Mouse (Mus musculus) splenic B cell, adult 2 months (primary cell): Measurements from ENCODE around the gene Gm49416.

Source experiments
- DNase-seq: peaks from one replicate; pipeline ENCODE4 v3.0.0-alpha.2; 2011; ENCODE audit warnings: low read depth, low spot score
- H3K27me3 ChIP-seq: 2 replicates; pipeline ENCODE4 v1.6.1; 2012; ENCODE audit warnings: mild to moderate bottlenecking, low read length, moderate library complexity, mixed read lengths; ENCODE audit not compliant: control insufficient read depth, poor library complexity, insufficient read depth, severe bottlenecking
- H3K36me3 ChIP-seq: 2 replicates; pipeline ENCODE4 v1.6.1; 2012; ENCODE audit warnings: mild to moderate bottlenecking, low read length, moderate library complexity, mixed read lengths; ENCODE audit not compliant: control insufficient read depth, poor library complexity, insufficient read depth, severe bottlenecking

Gm49416 gene

DNA sequence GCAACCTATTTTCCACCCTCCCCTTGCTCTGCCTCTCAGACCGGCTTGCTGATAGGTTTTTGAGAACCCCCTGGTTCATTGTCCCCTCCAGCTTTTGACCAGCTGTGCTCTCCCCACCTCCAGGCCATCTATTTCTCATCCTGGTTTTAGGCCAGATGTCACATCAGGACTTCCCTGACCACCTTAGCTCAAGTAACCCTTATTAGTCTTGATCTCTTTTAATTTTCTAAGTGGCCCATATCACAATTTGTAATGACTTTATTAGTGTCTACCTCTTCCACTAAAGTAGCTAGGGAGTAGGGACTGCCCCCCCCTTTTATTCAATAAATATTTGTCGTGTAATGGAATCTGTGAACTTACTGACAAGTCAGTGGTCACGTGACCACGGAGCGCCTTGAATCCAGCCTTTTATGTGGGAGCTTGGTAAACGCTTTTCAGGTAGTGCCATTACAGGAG, 32.1 kb downstream of the Gm49416 start:
- Histone ChIP-seq H3K27me3 (no peaks in the 10 kb centered on the region), H3K36me3 (peaks cover 3% of the 10 kb centered on the region)
- DNase-seq: peak; percentile 51

DNA sequence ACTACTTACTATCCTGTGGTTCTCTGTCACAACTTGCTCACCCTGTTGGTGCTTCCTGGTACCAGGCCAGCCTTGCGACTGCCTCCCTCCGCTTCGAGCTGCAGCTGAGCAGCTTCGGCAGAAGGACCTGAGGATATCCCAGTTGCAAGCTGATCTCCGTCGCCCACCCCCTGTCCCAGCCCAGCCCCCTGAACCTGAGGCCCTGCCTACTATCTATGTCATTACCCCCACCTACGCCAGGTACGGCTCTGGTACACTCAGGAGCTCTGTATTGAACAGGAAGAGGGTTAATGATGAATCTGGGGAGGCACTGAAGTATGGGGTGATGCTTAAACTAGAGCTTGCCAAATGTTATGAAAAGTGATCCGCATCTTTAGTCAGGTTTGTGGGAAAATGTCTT, 33.0 kb downstream of the Gm49416 start:
- peaks cover 1% of the 10 kb centered on the region for H3K36me3 ChIP-seq
- no peaks in the 10 kb centered on the region for H3K27me3 ChIP-seq
- no peak for DNase-seq

DNA sequence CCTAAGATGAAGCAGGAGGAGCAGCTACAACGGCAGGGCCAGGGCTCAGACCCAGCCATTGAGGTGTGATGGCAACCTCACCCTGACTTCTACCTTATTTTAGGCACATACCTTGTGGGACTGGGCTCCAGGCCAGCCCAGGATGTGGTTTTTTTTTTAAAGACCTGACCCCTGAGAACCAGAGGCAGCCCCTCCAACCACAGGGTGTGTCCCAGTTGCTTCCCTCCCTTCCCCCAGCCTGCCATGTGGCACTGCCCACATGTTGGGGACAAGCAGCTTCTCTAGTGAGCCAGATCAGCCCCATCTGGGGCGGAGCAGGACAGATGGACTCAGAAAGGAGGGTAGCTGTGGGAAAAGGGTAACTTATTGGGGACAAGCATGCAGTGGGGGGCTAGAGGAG, 38.0 kb downstream of the Gm49416 start:
- no peaks in the 10 kb centered on the region for H3K27me3 ChIP-seq
- DNase-seq: peak; percentile 22
- H3K36me3 ChIP-seq: peaks cover 5% of the 10 kb centered on the region

DNA sequence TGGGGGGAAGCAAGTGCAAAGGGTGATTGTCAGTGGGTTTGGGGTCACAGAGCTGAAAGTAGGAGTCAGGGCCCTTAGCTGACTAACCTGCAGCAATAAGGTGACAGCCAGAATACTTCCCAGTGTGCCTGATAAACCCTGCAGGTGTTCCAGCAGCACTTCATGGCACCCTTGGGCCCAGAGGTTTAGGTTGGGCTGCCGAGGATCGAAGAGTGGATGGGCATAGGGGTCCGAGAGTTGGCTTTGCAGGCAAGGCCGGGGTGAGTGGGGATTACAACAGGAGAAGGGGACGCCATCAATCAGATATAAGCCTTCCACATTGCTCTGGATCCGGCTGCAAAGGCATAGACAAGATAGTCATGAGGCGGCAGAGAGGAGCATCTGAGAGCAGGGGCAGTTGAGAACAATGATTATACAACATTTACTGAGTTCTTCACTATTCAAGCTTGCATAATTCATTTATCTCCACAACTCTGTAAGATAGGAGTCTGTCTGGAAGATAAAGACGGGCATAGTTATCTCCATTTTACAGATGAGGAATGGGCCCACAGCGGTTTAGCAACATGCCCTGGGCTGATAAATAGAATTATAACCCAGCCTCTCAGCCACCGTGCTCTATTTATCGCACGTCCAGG, 39.3 kb downstream of the Gm49416 start:
- no peak for DNase-seq
- peaks cover 3% of the 10 kb centered on the region for H3K36me3 ChIP-seq
- H3K27me3 ChIP-seq: no peaks in the 10 kb centered on the region

DNA sequence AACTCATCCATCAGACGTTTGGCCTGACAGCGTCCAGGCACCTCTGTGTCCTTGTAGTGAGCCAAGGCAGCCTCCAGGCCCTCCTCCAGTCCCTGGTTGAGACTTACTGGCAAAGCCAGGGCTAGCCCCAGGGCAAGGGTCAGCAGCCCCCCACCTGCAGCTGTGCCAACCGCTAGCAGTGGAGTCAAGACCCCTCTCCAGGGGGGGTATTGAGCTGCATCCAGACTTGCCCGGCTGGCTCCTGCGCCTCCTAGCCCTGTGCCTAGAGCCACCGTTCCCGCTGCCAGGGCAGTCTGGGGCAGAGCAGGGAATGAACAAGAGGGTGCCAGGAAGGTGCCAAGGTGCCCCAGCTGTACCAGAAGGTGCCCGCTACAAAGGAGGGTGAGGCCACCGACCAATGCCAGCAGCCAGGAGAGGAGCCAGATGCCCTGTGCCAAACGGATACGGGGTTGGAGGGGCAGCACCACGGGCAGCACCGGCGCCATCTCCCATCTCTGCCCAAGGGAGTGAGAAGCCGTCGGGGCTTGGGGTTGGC, 40.0 kb downstream of the Gm49416 start:
- DNase-seq: no peak

DNA sequence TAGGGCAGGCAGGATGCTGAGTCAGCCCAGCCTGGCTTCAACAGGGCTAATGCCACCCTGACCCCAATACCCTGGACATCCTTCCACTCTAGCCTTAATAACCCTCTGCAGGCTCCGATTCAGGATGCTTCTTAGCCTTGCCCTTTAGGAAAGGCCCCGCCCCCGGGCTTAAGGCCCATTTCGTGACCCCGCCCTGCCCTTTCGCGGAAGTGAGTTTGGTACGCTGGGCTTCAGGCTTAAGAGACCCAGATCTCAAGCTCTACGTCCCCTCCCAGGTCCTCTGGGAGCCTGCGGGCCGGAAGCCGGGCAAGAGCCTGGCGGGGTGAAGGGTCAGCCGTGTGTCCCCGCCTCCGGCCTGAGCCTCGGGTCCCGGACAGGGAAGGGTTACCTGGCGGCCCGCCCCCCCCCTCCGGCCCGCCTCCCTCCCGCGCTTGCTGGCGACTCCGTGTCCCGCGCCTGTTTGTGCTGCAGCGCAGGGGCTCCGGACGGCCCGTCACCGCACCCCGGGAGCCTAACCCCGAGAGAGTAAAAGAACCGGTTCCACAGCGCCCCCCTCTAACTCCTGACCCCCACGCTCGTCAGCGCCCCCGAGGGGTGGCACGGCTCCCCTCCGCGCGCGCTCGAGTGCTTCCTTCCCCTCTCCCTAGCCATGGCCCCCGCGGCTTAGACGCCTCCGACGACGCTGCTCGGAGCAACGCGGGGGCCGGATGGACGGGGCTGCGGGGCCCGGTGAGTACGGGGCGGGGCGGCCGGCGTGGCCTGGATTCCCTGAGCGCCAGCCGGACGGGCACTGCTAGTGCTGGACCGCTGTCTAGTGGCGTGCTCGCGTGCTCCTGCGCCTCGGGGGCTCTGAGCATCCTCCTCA, 40.7 kb downstream of the Gm49416 start, which contains the start of the genes Rom1 and Eml3:
Rom1 (minus strand) TSS at position 133 of the 865 bp plus-strand sequence.
Eml3 (plus strand) TSS at position 329 of the 865 bp plus-strand sequence.
- DNase-seq: peak; percentile 83
- peaks cover 6% of the 10 kb centered on the region for H3K36me3 ChIP-seq
- no peaks in the 10 kb centered on the region for H3K27me3 ChIP-seq

More for the DNA sequence above, 40.0 kb downstream of the Gm49416 start:
- Histone ChIP-seq H3K27me3 (no peaks in the 10 kb centered on the region), H3K36me3 (peaks cover 3% of the 10 kb centered on the region)

DNA sequence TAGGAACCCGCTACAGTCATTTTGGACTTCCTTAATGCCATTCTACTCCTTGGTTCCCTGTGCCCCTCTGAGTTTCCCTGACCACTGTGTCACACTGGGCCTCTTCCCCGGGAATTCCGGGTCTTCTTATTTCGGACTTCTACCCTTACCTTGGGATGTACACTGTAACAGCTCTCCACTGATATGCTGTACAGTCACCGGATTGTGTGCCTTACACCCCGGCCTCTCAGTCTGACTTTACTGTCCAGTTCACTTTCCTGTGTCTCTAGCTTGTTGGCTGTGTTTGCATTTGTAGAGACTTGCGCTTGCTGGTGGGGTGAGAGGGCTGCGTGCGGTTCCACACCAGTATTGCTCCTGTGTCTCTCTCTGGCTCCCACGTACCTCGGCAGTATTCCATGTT, 41.4 kb downstream of the Gm49416 start:
- peaks cover 10% of the 10 kb centered on the region for H3K36me3 ChIP-seq
- DNase-seq: no peak
- no peaks in the 10 kb centered on the region for H3K27me3 ChIP-seq

DNA sequence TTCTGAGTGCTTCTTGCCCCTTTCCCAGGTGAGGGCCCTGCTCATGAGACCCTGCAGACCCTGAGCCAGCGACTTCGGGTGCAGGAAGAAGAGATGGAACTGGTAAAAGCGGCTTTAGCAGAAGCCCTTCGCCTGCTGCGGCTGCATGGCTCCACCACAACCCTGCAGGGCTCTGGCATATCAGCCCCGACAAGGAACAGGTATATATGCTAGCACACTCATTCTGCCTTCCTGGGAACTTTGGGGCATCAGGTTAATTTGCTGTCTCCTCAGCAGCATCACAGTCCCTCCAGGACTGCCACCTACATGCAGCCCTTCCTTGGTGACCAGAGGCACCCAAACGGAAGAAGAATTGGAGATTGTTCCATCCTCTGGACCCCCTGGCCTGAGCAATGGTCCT, 42.0 kb downstream of the Gm49416 start:
- Histone ChIP-seq H3K36me3 (peaks cover 12% of the 10 kb centered on the region), H3K27me3 (no peaks in the 10 kb centered on the region)
- no peak for DNase-seq

DNA sequence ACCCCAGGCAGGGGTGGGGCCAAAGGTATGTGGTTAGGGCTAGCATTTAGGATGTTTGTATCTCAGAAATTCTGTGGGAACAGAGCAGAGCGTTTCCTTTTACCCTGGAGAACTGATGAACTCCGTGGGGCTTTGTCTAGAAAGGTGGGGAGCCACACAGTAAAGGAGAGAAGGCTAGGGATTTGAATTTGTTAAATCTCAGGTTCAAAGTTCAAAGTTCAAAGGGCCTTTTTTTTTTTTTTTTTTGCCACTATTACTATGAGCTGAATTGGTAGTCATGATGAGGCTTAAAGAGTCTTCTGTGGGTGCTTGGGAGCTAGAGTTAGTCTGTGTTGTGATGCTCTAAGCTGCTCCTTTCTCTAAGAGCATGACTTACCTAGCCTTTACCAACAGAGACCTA, 48.0 kb downstream of the Gm49416 start:
- Histone ChIP-seq H3K27me3 (no peaks in the 10 kb centered on the region), H3K36me3 (peaks cover 13% of the 10 kb centered on the region)
- DNase-seq: no peak

DNA sequence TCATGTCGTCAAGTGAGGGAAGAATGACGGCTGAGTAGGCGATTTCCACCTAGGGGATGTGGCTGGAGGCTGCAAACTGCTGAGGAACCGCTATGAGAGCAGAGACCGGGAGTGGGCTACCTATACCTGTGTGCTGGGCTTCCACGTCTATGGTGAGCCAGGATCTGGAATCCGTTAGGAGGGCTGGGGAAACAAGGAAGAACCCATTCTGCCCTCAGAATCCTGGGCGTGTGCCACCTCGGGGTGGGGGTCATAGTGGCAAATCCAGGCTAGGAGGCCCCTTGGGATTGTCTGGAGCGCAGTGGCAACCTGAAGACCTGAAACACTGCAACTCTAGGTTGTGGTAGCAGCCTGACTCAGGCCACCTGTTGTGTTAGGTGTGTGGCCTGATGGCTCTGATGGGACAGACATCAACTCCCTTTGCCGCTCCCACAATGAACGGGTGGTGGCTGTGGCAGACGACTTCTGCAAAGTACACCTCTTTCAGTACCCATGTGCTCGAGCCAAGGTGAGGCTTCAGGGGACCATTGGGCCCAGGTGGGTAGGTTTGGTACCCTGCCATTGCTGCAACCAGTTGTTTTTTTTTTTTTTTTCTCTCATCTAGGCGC, 51.9 kb downstream of the Gm49416 start:
- Histone ChIP-seq H3K27me3 (no peaks in the 10 kb centered on the region), H3K36me3 (peaks cover 9% of the 10 kb centered on the region)
- no peak for DNase-seq

DNA sequence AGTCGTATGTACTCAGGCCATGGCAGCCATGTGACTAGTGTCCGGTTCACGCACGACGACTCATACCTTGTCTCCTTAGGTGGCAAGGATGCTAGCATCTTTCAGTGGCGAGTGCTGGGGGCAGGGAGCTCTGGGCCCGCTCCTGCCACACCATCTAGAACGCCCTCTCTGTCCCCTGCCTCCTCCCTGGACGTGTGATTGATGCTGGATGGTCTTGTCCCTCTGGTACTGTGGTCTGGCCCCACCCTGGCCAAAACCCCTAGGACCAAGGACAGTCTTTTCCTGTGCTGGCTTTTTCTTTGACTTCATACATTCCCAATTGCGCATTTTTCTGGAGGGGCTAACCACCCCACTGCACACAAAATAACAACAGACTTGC, 52.4 kb downstream of the Gm49416 start:
- DNase-seq: no peak
- Histone ChIP-seq H3K36me3 (peaks cover 9% of the 10 kb centered on the region), H3K27me3 (no peaks in the 10 kb centered on the region)

DNA sequence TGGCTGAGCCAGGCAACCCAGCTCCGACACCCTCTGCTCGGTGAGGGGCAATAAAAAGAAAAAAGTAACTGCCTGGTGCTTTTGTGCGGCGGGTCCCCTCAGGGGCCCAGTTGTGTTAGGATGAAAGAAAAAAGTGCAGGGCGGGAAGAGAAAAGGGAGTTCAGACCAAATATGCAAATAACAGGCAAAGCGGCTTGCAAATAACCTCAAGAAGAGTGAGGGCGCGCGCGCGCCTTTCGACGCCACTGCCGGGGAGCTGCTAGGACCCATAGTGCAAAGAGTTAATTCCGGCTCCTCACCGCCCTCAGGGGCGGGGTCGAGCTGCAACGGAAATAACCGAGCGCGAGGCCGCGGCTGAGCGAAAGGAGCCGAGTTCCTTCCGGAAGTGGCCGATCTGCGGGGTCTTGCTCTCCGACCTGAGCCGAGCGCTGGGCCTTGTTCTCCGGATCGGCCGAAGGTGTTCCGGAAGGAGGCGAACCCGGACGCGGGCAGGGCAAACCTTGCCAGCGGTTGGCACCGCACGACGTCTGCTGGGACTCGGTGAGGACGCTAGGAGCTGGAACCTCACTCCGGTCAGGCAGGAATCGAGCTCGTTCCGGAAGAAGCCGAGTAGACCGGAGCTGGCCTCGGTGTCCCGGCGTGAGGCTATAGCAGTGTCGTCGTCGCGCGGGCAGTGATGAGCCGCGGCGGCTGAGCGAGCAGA, 52.9 kb downstream of the Gm49416 start, which contains the start of gene Mta2:
Mta2 (plus strand) TSS at position 361 of the 703 bp plus-strand sequence.
- Histone ChIP-seq H3K27me3 (no peaks in the 10 kb centered on the region), H3K36me3 (peaks cover 9% of the 10 kb centered on the region)
- peak; percentile 98 for DNase-seq

DNA sequence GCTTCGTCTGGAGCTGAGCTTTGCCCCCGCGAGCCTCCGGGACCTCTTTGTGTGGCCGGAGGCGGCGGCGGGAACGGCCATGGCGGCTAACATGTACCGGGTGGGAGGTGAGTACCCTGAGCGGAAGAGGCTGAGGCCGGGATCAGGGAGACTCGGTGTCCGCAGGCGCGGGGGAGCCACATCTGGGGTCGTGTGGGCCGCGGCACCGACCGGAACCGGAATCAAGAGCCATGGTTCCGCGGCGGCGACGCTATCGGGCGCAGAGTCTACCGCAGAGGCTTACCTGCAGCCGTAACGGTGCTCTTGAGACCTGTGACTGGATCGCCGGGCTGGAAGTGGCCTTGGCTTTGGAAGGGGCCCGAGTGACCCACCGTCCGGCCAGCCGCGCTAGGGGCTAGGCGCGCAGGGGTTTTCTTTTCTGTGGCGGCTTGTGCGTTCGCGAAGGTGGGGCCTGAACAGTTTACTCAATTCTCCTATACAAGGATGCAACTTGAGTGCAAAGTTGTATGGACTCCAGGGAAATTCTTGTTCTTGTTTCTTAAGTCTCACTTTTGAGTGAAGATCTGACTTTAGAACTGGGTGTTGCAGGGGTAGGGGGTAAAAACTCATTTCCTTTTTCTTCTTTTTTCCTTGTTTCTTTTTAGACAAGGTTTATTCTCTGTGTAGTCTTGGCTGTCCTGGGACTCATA, 53.7 kb downstream of the Gm49416 start:
- Histone ChIP-seq H3K27me3 (no peaks in the 10 kb centered on the region), H3K36me3 (peaks cover 12% of the 10 kb centered on the region)
- DNase-seq: peak; percentile 68

DNA sequence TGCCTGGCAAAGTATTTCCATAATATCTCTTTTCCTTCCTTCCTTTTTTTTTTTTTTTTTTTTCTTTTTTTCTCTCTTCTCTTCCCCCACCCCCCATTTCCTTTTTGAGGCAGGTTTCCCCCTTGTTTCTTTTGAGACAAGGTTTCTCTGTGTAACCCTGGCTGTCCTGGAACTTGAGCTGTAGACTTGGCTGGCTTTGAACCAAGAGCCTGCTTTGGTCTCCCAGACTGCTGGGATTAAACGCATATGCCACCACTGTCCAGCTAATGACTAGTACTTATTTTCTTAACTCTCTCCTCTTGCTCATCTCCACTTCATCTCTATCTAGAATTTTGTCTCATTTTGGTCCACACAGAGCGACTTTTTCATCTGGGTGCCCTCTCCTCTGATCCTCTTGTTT, 54.3 kb downstream of the Gm49416 start:
- Histone ChIP-seq H3K36me3 (peaks cover 18% of the 10 kb centered on the region), H3K27me3 (no peaks in the 10 kb centered on the region)
- DNase-seq: no peak
